Mouse (Mus musculus): Measurements from ENCODE around the gene Ppp3r1.

- TF ChIP-seq POLR2A (IDR thresholded peaks at IDR 0.05; ENCODE audit: extremely low read depth, insufficient read depth, low read length) (no peak), CTCF (IDR thresholded peaks at IDR 0.05; ENCODE audit: extremely low read depth, insufficient read depth, low read length) (peak; percentile 58)
Measured at GRCm38 (mm10) chr11:17160242-17160641, 1.2 kb downstream of the Ppp3r1 start.

Measured in cortical plate, adult 2 months (tissue).